Mouse (Mus musculus) MEL-GATA-1-ER (cell line): ENCODE results near the gene Afg1l.

ENCODE experiments used
- DNase-seq: peaks from one replicate; pipeline ENCODE4 v3.0.0-alpha.2; 2012; ENCODE audit warnings: low read depth; ENCODE audit errors: extremely low read depth

The Afg1l gene

GRCm38 (mm10) chr10:42299967-42300366 is 178.4 kb downstream of the Afg1l start:
- no peak for DNase-seq

GRCm38 (mm10) chr10:42299426-42299825 is 178.9 kb downstream of the Afg1l start:
- no peak for DNase-seq

DNA sequence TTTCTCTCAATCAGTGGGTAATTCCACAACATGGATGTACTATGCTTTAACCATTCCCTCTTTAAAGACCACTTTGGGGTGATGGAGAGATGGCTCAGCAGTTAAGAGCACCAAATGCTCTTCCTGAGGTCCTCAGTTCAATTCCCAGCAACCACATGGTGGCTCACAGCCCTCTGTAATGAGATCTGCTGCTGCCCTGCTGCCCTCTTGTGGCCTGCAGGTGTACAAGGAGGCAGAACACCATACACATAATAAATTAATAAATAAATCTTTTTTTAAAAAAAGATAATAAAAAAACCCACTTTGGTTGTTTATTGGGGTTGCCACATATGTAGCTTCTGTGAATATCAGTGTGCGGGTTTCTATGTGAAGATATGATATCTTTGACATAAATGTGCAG is 180.4 kb downstream of the Afg1l start:
- DNase-seq = no peak

DNA sequence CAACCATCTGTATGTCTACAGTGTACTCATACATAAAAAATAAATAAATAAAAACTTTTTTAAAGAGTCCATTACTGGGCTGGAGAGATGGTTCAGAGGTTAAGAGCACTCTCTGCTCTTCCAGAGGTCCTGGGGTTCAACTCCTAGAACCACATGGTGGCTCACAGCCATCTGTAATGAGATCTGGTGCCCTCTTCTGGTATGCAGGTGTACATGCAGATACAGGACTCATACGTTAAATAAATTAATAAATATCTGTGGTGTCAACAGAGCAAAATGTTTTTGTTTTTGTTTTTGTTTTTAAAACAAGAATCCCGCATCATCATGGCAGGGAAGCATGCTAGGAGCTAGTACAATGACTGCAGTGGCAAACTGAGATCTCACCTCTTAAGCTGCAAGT is 181.3 kb downstream of the Afg1l start:
- no peak for DNase-seq

DNA sequence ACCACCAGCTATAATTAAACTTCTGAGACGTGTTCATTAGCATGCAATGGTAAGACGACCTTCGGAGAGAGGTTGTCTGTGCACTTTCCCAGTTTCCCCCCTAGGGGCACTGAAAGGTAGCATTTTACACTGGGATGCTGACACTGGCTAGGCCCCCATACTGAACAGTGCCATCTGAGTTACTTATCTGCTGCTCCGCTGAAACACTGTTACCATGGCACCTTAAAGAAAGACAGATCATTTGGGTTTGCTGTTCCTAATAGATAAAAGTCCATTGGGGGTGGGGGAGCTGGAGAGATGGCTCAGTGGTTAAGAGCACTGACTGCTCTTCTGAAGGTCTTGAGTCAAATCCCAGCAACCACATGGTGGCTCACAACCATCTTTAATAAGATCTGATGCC is 181.8 kb downstream of the Afg1l start:
- no peak for DNase-seq

GRCm38 (mm10) chr10:42295028-42295427 is 183.3 kb downstream of the Afg1l start:
- DNase-seq = peak; percentile 53

DNA sequence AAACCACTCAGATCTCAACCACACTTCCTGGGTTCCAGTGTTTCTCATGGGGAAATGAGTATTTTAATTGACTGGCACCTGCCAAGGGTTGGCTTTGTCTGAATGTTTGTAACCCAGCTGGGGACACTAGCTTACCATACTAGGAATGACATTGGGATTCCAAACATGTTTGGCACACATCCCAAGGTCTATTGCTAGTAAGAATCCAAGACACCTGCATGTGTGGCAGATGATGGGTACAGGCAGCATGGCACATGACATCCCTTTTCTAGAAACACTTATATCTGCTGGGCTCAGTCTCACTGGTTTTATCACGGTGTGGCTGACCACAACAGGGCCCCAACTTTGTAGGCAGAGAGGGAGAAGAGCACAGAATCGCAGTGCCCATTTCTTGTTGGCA is 184.0 kb downstream of the Afg1l start:
- no peak for DNase-seq

GRCm38 (mm10) chr10:42293877-42294276 is 184.5 kb downstream of the Afg1l start:
- DNase-seq = no peak

DNA sequence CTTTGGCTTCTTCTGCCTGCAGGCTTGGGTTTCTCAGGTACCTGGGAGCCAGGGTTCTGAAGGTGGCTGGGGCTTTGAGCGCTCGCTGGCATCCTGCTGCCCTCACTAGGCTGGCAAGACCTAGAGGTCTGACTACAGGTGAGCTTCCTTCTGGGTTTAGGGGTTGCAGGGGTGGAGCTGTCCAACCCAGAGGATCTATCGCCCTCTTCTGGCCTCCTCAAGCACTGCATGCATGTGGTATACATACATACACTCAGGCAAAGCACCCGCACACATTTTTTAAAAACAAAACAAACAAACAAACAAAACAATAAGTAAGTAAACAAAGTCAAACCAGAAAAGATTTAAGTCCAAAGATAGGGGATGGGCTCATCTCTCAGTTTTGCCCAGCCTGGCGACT is 187.0 kb downstream of the Afg1l start:
- no peak for DNase-seq

- DNase-seq = no peak
Observed at GRCm38 (mm10) chr10:42287666-42288065, 190.7 kb downstream of the Afg1l start.

DNA sequence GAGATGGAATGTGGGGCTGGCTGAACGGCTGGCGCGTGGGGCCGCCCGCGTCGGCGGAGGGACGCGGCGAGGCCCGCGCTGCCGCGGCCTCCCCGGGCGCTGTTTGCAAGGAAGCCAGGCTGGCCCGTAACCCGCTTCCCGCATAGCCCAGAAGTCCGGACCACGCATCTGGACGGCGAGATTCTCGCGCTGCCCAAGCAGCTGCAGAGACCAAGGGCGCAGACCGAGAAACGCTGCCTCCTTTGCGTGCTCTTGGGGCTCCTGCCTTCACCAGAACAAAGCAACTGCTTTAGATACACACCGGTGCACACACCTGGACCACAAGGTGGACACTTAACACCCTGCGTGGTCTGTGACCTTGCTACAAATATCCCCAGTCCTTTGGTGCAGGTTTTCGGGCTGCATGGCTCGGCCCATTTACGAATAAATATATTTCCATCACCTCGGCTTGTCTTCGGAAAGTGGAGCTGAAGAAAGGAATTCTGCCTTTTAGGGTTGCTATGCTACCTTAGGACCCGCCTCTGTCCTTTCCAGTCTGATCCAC is 200.0 kb downstream of the Afg1l start:
- no peak for DNase-seq

GRCm38 (mm10) chr10:42277476-42278306 is 200.7 kb downstream of the Afg1l start:
- peak; percentile 97 for DNase-seq

GRCm38 (mm10) chr10:42276507-42277345 is 201.6 kb downstream of the Afg1l start, which contains the start of gene Foxo3:
TSS of gene Foxo3 (minus strand) at chr10:42276755.
- DNase-seq = peak; percentile 70

DNA sequence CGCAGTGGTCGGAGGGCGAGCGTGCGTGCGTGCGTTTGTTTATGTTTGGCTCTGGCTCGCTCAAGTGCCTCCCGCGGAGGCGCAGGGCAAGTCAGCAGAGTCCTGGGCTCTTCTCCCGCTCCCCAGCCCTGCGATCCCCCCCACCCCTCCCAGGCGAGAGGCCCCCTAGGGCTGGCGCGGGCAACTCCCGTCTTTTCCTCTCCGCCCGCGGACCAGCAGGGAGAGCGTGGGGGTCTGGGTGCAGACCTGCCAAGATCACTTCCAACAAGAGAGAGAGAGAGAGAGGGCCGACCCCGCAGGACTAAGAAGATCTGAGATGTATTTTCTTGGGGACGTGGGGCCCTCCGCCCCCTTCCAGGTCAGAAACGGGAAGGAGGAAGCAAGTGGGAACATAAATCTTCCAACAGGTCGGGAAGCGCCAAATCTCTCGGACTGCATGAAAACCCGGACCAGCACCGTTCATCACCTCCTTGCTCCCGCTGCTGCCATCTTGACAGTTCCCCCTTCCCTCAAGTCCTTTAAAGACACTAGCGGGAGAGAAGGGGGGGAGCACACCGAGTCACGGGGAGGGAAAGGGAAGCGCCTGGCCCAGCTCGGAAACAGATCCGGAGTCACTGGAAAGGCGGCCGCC is 202.4 kb downstream of the Afg1l start:
- DNase-seq = no peak

- DNase-seq = no peak
Observed at GRCm38 (mm10) chr10:42275401-42275870, 202.9 kb downstream of the Afg1l start.

DNA sequence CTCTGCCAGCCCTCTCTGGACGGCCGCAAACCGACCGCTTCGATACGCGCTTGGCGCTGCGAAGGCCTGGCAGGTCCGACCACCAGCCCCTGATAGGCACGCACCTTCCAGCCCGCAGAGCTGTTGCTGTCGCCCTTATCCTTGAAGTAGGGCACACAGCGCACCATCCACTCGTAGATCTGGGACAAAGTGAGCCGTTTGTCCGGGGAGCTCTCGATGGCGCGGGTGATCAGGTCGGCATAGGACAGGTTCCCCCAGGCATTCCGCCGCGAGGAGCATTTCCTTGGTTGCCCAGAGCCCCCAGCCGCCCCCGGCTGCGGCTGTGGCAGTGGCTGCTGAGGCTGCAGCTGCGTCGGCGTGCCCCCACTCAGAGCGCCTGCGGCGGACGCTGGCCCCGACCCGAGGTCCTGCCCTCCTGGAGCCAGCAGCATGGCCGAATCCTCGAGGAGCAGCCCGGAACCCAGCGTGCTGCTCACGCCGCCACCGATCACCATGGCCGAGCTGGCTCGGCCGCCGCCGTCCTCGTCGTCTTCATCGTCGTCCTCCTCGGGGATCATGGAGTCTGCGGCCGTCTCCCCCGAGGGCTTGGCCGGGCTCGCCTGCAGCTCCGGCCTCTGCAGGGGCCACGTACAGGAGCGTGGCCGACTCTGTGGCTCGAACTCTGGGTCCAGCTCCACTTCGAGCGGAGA is 203.5 kb downstream of the Afg1l start:
- no peak for DNase-seq

DNA sequence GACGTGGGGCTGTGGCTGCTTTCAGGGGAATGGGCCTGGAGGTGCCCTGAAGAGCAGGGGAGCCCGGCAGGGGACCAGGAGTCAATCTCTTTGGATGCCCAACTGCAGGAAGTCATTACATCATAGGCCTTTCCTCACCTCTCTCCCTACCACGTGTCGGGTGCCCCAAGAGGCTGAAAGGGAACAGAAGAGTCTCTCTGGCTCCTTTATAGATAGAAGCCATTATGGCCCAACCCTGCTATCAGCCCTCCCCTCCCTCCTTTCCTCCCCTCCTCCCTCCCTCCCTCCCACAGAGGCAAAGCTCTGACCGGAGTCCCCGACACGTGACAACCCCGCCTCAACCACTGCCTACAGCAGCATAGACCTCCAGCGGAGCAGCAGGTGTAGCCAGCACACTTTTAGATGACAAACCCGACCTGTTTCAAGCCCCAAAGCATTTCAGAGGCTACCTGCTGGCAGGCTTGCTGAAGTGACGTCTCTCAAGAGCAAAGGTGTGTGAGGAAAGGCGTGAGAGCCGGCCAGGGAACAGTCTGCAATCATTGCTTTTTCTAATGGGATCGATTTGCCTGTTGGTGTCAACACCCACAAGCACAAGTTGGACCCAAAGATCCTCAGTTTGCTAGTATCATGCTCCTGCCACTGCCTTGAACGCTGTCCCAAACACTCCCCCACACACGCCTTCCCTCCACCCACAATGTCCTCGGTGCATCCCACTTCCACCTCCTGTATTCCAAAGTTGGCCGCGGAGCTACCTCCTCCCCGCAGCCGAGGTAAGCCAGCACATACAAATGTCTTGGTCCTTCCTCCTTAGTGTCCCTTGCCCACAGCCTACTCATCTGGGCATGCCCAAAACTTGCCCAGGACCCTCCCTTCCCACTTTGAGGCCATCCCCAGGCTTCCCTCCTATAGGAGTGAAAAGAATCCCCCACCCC is 204.3 kb downstream of the Afg1l start:
- DNase-seq = peak; percentile 66

- DNase-seq = no peak
Observed at GRCm38 (mm10) chr10:42273403-42273759, 205.0 kb downstream of the Afg1l start.

DNA sequence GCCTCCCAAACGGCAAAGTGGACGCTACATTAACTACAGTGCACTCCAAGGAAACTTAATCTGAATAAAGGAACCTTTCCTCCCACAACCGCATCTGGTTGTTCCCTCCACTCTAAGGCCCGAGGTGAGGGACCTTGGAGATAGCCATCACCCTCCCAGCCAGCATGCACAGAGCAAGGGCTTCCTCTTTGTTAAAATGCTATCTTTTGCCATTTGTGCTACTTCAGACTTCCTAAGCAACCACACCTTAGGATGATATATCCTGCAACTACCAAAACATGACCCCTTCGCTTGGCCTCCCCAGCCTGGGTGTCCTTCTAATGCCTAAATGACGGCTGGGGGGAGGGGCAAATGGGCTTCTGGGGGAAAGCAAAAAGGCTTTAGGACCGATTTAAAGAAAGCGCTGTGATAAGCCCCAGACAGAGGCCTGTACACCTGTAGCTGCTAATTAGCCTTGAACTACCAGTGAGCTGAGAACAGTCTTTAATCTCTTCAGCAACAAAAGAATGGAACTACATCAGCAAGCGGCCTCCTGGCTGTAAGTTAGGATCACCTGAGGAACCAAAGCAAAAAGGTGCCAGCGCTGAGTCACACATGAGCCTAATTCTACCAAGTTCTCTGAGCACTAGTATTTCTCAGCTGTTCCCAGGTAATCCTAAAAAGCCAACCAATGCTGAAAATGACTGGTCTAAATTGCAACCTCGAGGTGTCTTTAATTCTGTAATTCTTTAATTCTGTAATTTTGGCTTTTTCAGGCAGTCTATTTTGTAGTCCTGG is 206.7 kb downstream of the Afg1l start:
- no peak for DNase-seq
